Mouse (Mus musculus): Measurements from ENCODE around the gene Fam20b.

DNA sequence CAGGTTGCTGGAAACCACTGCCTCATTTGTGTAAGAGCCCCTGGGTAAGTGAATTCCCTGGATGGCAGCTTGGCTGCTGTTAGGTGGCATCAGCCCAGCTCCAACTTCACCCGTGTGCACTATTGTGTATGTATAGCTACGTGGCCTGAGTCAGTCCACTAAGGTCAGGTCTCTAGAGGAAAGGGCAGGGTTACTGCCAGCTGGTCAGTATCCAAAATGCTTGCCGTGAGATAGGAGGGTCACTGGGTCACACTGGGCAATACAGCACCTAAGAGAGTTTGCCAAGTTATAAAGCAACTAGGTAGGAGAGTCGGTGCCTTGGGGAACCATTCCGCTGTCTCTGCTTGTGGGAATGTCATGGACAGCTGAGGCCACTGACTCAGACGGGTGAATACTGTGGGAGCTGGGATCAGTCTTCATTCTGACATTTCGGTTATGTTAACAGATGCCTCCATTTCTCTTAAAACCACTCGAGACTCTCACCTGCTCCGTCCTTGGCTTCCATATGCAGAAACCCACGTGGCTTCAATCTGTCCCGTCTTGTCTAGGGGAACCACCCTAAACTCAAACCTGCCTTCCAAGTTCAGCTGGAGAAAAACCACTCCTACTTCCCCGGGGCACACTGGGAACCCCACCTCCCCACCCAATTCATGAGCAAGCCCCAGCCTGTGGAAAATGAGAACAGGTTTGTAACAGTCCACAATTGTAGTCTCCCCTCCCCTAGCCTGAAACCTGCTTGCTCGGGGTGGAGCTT lies 58.8 kb downstream of the Fam20b start:
- TF ChIP-seq CTCF (IDR thresholded peaks at IDR 0.05; ENCODE audit: low read depth) (no peak), EP300 (IDR thresholded peaks at IDR 0.05; ENCODE audit: low read depth) (no peak)

All from liver, embryonic 14.5 days (tissue).